ENCODE assay signal across 11 mouse cellular contexts in genomic region chr8:70406427-70407069, GRCm38 (mm10). TPM values are rescaled to one million over a fixed set of nuclear protein-coding genes. Genes with fewer than 3 reads are reported as not detected.
DNase-seq lines count a peak whose midpoint lies in the region; ATAC-seq and TF ChIP-seq lines count a peak whose summit lies in the region.
"Had no signal": no experiment of that assay in that cellular context is flagged by ENCODE, and none has a peak within 500 bp of the region (broad histone marks: within the 10 kb centered on the region; RNA-seq: fewer than 3 reads in every experiment).

No protein-coding gene starts in this region.

- H3K27ac ChIP-seq in heart, embryonic 14.5 days (replicated peaks in 1 of 2; ENCODE audit: control insufficient read depth in 1 of 2, insufficient read depth in 1 of 2, low read depth in 2 of 2, low read length in 2 of 2): 0 out of 4 replicates have a peak overlapping the region, but pooled peaks of 1 of the 2 experiments have one; percentile 19
- H3K27ac ChIP-seq in CH12.LX (ENCODE audit: insufficient read depth, low read depth): no peak overlapping the region
- peak overlapping the region; percentile 33; the same call in 1 of the 2 replicates for H3K27ac ChIP-seq in intestine, embryonic 14.5 days (ENCODE audit: low read depth)
- H3K27ac ChIP-seq: macrophage had no signal

- no peak overlapping the region for H3K4me2 ChIP-seq in heart, embryonic 14.5 days (ENCODE audit: low read length)
- no peak overlapping the region for H3K4me2 ChIP-seq in CH12.LX (ENCODE audit: insufficient read depth, low read depth, poor library complexity, severe bottlenecking)
- H3K4me2 ChIP-seq in intestine, embryonic 14.5 days (ENCODE audit: low read length): no peak overlapping the region

- H3K4me1 ChIP-seq in heart, embryonic 14.5 days (ENCODE audit: control insufficient read depth in 2 of 2, insufficient read depth in 2 of 2, low read length in 2 of 2): peaks cover 36 to 48% of the 10 kb centered on the region in 2 experiments
- peaks cover 2 to 45% of the 10 kb centered on the region in 2 experiments; a peak in 3 of 4 replicates for H3K4me1 ChIP-seq in CH12.LX (ENCODE audit: control insufficient read depth in 1 of 2, insufficient read depth in 2 of 2)
- H3K4me1 ChIP-seq in intestine, embryonic 14.5 days (replicated peaks; ENCODE audit: control insufficient read depth, insufficient read depth, low read length): peaks cover 32% of the 10 kb centered on the region

- dilution Hi-C loops in CH12.LX (cut with MboI; ENCODE audit: extremely low pct_ligation_motif_present, extremely low pct_unique_long_range_greater_than_20kb, low sequenced_read_pairs): no loop called here

- peak; percentile 36; the same call in 1 of the 2 replicates for ATAC-seq in heart, embryonic 14.5 days (ENCODE audit: insufficient number of reproducible peaks, insufficient read depth, low FRiP score, low read depth)
- ATAC-seq in intestine, embryonic 14.5 days (replicated peaks; ENCODE audit: low FRiP score, low TSS enrichment, low read depth): peak; percentile 41; the same call in 1 of the 2 replicates

- TF ChIP-seq RAD21 in CH12.LX (IDR thresholded peaks at IDR 0.05; ENCODE audit: low read depth, low read length): no peak

- no peak overlapping the region for H3K4me3 ChIP-seq in heart, embryonic 14.5 days (ENCODE audit: control insufficient read depth in 1 of 2, insufficient read depth in 1 of 2, low read depth in 1 of 2, low read length in 2 of 2)
- H3K4me3 ChIP-seq in CH12.LX (replicated peaks in 1 of 3; ENCODE audit: low read depth in 2 of 3, low read length in 2 of 3, poor library complexity in 1 of 3): no peak overlapping the region
- no peak overlapping the region for H3K4me3 ChIP-seq in intestine, embryonic 14.5 days (ENCODE audit: low read depth, low read length)

- 65% methylated on average over 11 of the region's 11 CpGs for WGBS in heart, embryonic 14.5 days
- WGBS in intestine, embryonic 14.5 days: 72% methylated on average over 11 of the region's 11 CpGs

- no peaks in the 10 kb centered on the region for H3K9me3 ChIP-seq in heart, embryonic 14.5 days (ENCODE audit: control insufficient read depth, low read length)
- H3K9me3 ChIP-seq in CH12.LX (replicated peaks; ENCODE audit: low read length): peaks cover 5% of the 10 kb centered on the region
- H3K9me3 ChIP-seq in intestine, embryonic 14.5 days (ENCODE audit: control insufficient read depth, low read length): no peaks in the 10 kb centered on the region

- no peak for TF ChIP-seq CTCF in CH12.LX (conservative IDR thresholded peaks at IDR 0.05 in 1 of 2, IDR thresholded peaks at IDR 0.05 in 1 of 2; ENCODE audit: low read depth in 2 of 2, low read length in 2 of 2)

- no peak for TF ChIP-seq POLR2A in CH12.LX (IDR thresholded peaks at IDR 0.05; ENCODE audit: low read depth, low read length)

- no peaks in the 10 kb centered on the region for H3K27me3 ChIP-seq in heart, embryonic 14.5 days (ENCODE audit: control insufficient read depth, insufficient read depth, low read length)
- no peaks in the 10 kb centered on the region for H3K27me3 ChIP-seq in CH12.LX (replicated peaks)
- H3K27me3 ChIP-seq in intestine, embryonic 14.5 days (replicated peaks; ENCODE audit: control insufficient read depth, insufficient read depth, low read length): no peaks in the 10 kb centered on the region

- peaks cover 3% of the 10 kb centered on the region; the same call in 1 of the 2 replicates for H3K36me3 ChIP-seq in heart, embryonic 14.5 days (ENCODE audit: control insufficient read depth, insufficient read depth, low read length)
- peaks cover 0 to 49% of the 10 kb centered on the region in 2 experiments for H3K36me3 ChIP-seq in CH12.LX (replicated peaks in 1 of 2; ENCODE audit: control insufficient read depth in 1 of 2, insufficient read depth in 1 of 2, low read length in 1 of 2)
- H3K36me3 ChIP-seq in intestine, embryonic 14.5 days (ENCODE audit: control insufficient read depth, insufficient read depth, low read length): no peaks in the 10 kb centered on the region

- no peaks in the 10 kb centered on the region for H3K79me2 ChIP-seq in CH12.LX (replicated peaks; ENCODE audit: control insufficient read depth, extremely low read depth, insufficient read depth, poor library complexity, severe bottlenecking)

- DNase-seq in heart, postnatal 4 days: no peak
- peak; percentile 29 for DNase-seq in CH12.LX (ENCODE audit: extremely low read depth)
- DNase-seq in intestine, embryonic 14.5 days (ENCODE audit: low spot score): no peak
- DNase-seq in kidney, postnatal 36 days: peak; percentile 35 to 51
- DNase-seq in adrenal gland, adult 18-20 months (ENCODE audit: low spot score in 2 of 2): no peak
- no peak for DNase-seq in thymus, adult 18-20 months
- DNase-seq in heart, adult 11 months: no peak
- DNase-seq: gastrocnemius, postnatal 25 days; thymus, postnatal 36 days had no signal

- no peak for TF ChIP-seq EP300 in CH12.LX (IDR thresholded peaks at IDR 0.05; ENCODE audit: low read length)

- peak overlapping the region; percentile 19; the same call in 1 of the 2 replicates for H3K9ac ChIP-seq in heart, embryonic 14.5 days (ENCODE audit: low read length)
- H3K9ac ChIP-seq in CH12.LX (ENCODE audit: insufficient read depth, low read depth): no peak overlapping the region
- no peak overlapping the region for H3K9ac ChIP-seq in intestine, embryonic 14.5 days (ENCODE audit: low read length)

- in situ Hi-C loops in CH12.LX (cut with MboI; ENCODE audit: low pct_ligation_motif_present, low pct_unique_long_range_greater_than_20kb, low sequenced_read_pairs): no loop called here

TF ChIP-seq in CH12.LX, 34 proteins besides CTCF, POLR2A, EP300 and RAD21:
- TF ChIP-seq CHD2 (IDR thresholded peaks at IDR 0.05; ENCODE audit: low read length) (no peak), RCOR1 (conservative IDR thresholded peaks at IDR 0.05; ENCODE audit: low read depth, low read length) (no peak), PAX5 (IDR thresholded peaks at IDR 0.05; ENCODE audit: low read length) (no peak), SIN3A (IDR thresholded peaks at IDR 0.05; ENCODE audit: low read length) (no peak), TCF12 (IDR thresholded peaks at IDR 0.05; ENCODE audit: low read depth, low read length) (peak; percentile 63; the same call in 1 of the 2 replicates)

RNA-seq across cellular contexts. Expression of gene Crtc1, which starts 32.8 kb away (rescaled TPM):
- polyA plus RNA-seq in heart, embryonic 14.5 days (2014; fragmentation: Nextera tagmentation; extraction: Ambion mirVana): 12.2 and 14.1 TPM in 2 replicates
- total RNA-seq in heart, postnatal 4 days (2021): 10 to 100 TPM; 12.8 to 15.4 TPM
- total RNA-seq in CH12.LX (2012; rRNA removed) (1.8 and 2.0 TPM in 2 replicates), CH12.LX (2014; rRNA removed) (1.3 and 2.2 TPM in 2 replicates)
- 8.2 and 8.6 TPM in 2 replicates for polyA plus RNA-seq in CH12.LX (2012; ENCODE audit: insufficient read length, low read depth)
- polyA plus RNA-seq in intestine, embryonic 14.5 days (2014; fragmentation: Nextera tagmentation; extraction: Ambion mirVana): 18.0 and 23.4 TPM in 2 replicates
- 10 to 100 TPM; 19.3 to 22.3 TPM for total RNA-seq in adrenal gland, adult 18-20 months (2021)

RNA-seq across cellular contexts. Expression of gene Comp, which starts 33.2 kb away (rescaled TPM):
- 3.0 and 4.6 TPM in 2 replicates for polyA plus RNA-seq in heart, embryonic 14.5 days (2014; fragmentation: Nextera tagmentation; extraction: Ambion mirVana)
- total RNA-seq in heart, postnatal 4 days (2021): 1 to 10 TPM; 2.5 to 2.6 TPM
- total RNA-seq in CH12.LX (2012; rRNA removed) (0.08 and 0.13 TPM in 2 replicates), CH12.LX (2014; rRNA removed) (not detected in 2 replicates)
- polyA plus RNA-seq in CH12.LX (2012; ENCODE audit: insufficient read length, low read depth): 0.16 TPM in 1 of 2 replicates, not detected in the other
- 0.44 and 0.77 TPM in 2 replicates for polyA plus RNA-seq in intestine, embryonic 14.5 days (2014; fragmentation: Nextera tagmentation; extraction: Ambion mirVana)
- under 1 TPM in 1 of 2 experiments, not detected in 1; 0.35 TPM for total RNA-seq in adrenal gland, adult 18-20 months (2021)
- polyA plus RNA-seq: macrophage had no signal

RNA-seq across cellular contexts. Expression of gene Upf1, which starts 53.5 kb away (rescaled TPM):
- polyA plus RNA-seq in heart, embryonic 14.5 days (2014; fragmentation: Nextera tagmentation; extraction: Ambion mirVana): 14.2 and 18.1 TPM in 2 replicates
- total RNA-seq in heart, postnatal 4 days (2021): 10 to 100 TPM; 44.1 to 45.9 TPM
- total RNA-seq in CH12.LX (2012; rRNA removed): 39.6 and 45.7 TPM in 2 replicates
- total RNA-seq in CH12.LX (2014; rRNA removed): 27.0 and 31.1 TPM in 2 replicates
- polyA plus RNA-seq in CH12.LX (2012; ENCODE audit: insufficient read length, low read depth): 42.4 and 44.4 TPM in 2 replicates
- polyA plus RNA-seq in intestine, embryonic 14.5 days (2014; fragmentation: Nextera tagmentation; extraction: Ambion mirVana): 16.6 and 19.4 TPM in 2 replicates
- total RNA-seq in adrenal gland, adult 18-20 months (2021): 10 to 100 TPM; 64.0 to 70.2 TPM

Comparison
In these comparisons a context has a peak if more than half of its experiments do, and no peak if none do; other contexts are left out.
1. DNase-seq: peak in CH12.LX (single experiment) and kidney, postnatal 36 days (2 of 2); none in heart, postnatal 4 days (single experiment), intestine, embryonic 14.5 days (single experiment), adrenal gland, adult 18-20 months (0 of 2), thymus, adult 18-20 months (0 of 2) and heart, adult 11 months (single experiment).
2. RNA of gene Crtc1, which starts 32.8 kb away (total RNA-seq): 19.3 to 22.3 TPM in adrenal gland, adult 18-20 months and 12.8 to 15.4 TPM in heart, postnatal 4 days; 1.3 to 2.2 TPM in CH12.LX; every median in the first group is over 4 times any median in the second.